Mouse (Mus musculus) cerebellum, adult 11 months (tissue): ENCODE measurements around the gene Procr.
A peak's percentile ranks its signal among the peaks of the same experiment; 100 is the strongest.
"Not testable (repeated sequence)": the region's sequence is repeated elsewhere in the genome, so short reads cannot be mapped to it uniquely, and the experiment has no call there.

Experiments
- DNase-seq: peaks from one replicate; pipeline ENCODE4 v3.0.0; 2022

Gene Procr

GRCm38 (mm10) chr2:155751014-155751786 is at the start of gene Procr:
Procr (plus strand) TSS chr2:155751117.
- DNase-seq, result no peak

GRCm38 (mm10) chr2:155701399-155701919 is 49.5 kb upstream of the Procr start:
- DNase-seq, result no peak

- no peak for DNase-seq
Measured at GRCm38 (mm10) chr2:155703630-155704029, 47.3 kb upstream of the Procr start.

- DNase-seq, result no peak
Measured at GRCm38 (mm10) chr2:155707251-155707650, 43.7 kb upstream of the Procr start.

- no peak for DNase-seq
Measured at GRCm38 (mm10) chr2:155710557-155710956, 40.4 kb upstream of the Procr start.

- DNase-seq, result no peak
Measured at GRCm38 (mm10) chr2:155717082-155717990, 33.6 kb upstream of the Procr start.

- DNase-seq, result no peak
Measured at GRCm38 (mm10) chr2:155720585-155720984, 30.3 kb upstream of the Procr start.

GRCm38 (mm10) chr2:155724036-155724435 is 26.9 kb upstream of the Procr start:
- DNase-seq, result no peak

GRCm38 (mm10) chr2:155724526-155724925 is 26.4 kb upstream of the Procr start:
- no peak for DNase-seq

- no peak for DNase-seq
Measured at GRCm38 (mm10) chr2:155726302-155726701, 24.6 kb upstream of the Procr start.

GRCm38 (mm10) chr2:155727764-155728395 is 23.0 kb upstream of the Procr start:
- no peak for DNase-seq

- DNase-seq, result no peak
Measured at GRCm38 (mm10) chr2:155728742-155729141, 22.2 kb upstream of the Procr start.

GRCm38 (mm10) chr2:155729158-155729645 is 21.7 kb upstream of the Procr start, which contains the start of gene Edem2:
Edem2 (minus strand) TSS chr2:155729475.
- DNase-seq, result peak; percentile 87

GRCm38 (mm10) chr2:155735080-155735479 is 15.8 kb upstream of the Procr start:
- DNase-seq, result no peak

GRCm38 (mm10) chr2:155735766-155736165 is 15.2 kb upstream of the Procr start, which contains the start of gene Gm17581:
Gm17581 (minus strand) TSS chr2:155735866.
- DNase-seq, result not testable (repeated sequence)

- no peak for DNase-seq
Measured at GRCm38 (mm10) chr2:155736936-155737335, 14.0 kb upstream of the Procr start.

- DNase-seq, result no peak
Measured at GRCm38 (mm10) chr2:155737803-155738202, 13.1 kb upstream of the Procr start.

GRCm38 (mm10) chr2:155742211-155742610 is 8.7 kb upstream of the Procr start:
- no peak for DNase-seq

GRCm38 (mm10) chr2:155742931-155743337 is 8.0 kb upstream of the Procr start:
- no peak for DNase-seq

- DNase-seq, result no peak
Measured at GRCm38 (mm10) chr2:155743351-155743750, 7.6 kb upstream of the Procr start.

GRCm38 (mm10) chr2:155745487-155745886 is 5.4 kb upstream of the Procr start:
- DNase-seq, result no peak

- no peak for DNase-seq
Measured at GRCm38 (mm10) chr2:155749394-155749793, 1.5 kb upstream of the Procr start.

GRCm38 (mm10) chr2:155755746-155756145 is 4.8 kb downstream of the Procr start:
- DNase-seq, result no peak
